Mouse (Mus musculus): ENCODE data around the gene Lhx5.

Gene Lhx5

GRCm38 (mm10) chr5:120467026-120467425, 35.5 kb downstream of the Lhx5 start:
- DNase-seq: peak; percentile 33

DNA sequence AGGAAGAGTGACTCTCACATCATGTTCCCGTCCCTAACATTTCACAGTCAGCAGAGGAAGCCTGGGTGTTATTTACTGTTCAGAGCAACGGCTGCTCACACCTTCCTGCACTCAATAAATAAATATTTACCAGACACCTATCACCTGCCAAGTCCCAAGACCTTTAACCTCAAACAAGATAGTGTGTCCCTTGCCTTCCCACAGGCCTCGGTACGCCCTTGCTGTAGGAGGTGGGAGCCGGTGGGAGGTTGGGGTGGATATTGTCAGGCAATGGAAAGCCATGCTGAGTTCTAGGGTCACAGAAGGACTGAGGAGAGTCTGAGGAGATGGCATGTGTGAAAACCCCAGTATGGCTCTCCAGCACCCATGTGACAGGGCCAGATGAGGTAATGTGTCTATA, 36.8 kb downstream of the Lhx5 start:
- no peak for DNase-seq

DNA sequence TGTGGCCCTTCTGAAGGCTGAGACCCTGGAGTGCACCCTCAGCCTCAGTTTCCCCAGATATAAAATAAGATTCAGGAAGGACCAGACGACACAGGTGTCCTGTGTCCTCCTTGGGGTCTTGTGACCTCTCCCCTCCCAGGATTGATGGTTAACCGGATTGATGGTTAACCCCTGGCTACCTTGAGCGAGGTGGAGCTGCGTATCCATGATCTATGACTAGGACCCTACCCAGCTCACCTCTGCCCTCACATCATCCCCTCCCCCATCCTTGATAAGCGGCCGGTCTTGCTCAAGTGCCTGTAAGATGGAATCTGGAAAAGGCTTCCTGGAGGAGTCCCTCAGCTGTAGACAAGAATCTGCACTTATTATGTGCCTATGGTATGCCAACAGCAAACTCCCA, 37.3 kb downstream of the Lhx5 start:
- DNase-seq: no peak

DNA sequence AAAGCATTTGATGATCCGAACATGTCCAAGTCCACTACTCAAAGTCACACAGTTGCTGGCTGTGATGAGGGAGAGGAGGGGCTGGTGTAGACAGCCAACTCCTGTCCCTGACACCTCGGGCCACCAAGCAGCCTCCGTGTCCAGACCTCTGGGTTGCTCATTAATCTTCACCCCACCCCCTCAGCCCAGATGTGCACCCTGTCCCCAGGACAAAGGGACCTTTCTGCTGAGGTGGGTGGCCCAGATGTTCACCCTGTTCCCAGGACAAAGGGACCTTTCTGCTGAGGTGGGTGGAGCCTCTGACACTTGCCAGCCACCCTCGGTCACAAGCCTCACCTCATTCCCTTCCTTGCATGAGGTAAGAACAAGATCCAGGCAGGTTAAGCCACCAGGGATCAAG, 40.0 kb downstream of the Lhx5 start:
- no peak for DNase-seq

DNA sequence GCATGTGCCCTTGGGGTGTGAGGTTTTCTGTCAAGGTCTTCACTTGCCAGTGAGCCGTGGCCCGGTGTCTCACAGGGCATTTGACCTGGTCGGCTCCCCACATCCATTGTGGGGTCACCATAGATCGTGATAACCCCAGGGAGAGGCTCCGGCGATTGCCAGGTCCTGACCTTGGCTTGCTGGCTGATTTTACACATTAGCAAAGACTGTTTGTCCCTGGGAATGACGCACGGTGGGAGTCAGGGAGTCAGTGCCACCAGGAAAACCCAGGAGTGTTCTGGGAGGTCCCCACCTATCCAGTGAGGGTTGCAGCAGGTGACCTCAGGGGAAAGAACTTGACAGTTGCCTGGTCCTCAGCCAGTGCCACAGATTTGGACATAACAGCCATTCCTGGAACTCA, 41.3 kb downstream of the Lhx5 start, which contains the start of gene Sdsl:
Gene Sdsl (minus strand): TSS at position 41 of the 400 bp plus-strand sequence.
- no peak for DNase-seq

GRCm38 (mm10) chr5:120473361-120473760, 41.9 kb downstream of the Lhx5 start:
- no peak for DNase-seq

DNA sequence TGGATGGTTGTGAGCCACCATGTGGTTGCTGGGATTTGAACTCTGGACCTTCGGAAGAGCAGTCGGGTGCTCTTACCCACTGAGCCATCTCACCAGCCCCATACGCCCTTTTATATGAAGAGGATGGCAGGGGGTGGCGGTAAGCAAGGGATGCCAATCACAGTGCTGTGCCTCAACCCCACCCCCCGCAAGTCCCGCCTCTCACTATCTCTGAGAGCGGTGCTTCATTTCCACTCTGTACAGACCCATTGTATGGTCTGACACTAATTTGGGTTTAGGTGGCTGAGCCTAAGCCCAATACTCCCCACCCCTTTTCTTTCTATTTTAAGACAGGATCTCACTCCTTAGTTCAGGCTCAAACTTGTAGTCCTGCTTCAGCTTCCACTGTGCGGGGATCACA, 44.4 kb downstream of the Lhx5 start:
- no peak for DNase-seq

DNA sequence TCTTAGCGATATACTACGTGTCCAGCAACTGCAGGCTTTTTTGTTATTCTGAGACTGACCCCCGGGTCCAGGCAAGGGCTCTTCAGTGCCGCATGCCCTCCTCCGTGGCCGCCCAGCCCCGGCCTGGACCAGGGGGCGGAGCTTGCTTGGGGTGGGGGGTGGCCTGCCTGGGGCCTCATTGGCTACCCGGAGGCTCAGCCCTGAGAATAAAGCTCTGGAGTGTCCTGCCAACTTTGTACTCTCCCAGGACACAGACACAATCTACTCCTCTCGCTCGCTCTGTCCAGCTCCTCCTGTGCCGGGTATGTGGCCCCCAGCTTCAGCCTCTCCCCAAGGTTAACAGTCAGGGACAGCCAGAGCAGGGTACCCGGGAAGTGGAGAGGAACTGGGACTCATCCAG, 44.8 kb downstream of the Lhx5 start, which contains the start of gene Sds:
Gene Sds (plus strand): TSS at position 231 of the 400 bp plus-strand sequence.
- no peak for DNase-seq

DNA sequence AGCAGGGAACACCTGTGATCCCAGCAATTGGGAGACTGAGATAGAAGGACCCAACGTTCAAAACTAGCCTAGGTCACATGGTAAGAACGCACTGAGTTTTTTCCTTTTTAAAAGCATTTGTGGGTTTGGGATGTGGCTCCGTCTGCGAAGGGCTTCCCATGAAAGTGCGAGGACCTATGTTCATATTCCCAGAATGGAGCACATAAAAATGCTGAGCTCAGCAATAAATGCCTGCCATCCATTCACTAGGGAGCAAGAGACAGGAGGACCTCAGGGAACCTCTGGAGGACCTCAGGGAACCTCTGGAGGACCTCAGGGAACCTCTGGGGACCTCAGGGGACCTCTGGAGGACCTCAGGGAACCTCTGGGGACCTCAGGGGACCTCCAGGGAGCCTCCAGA, 46.5 kb downstream of the Lhx5 start:
- no peak for DNase-seq

- no peak for DNase-seq
Observed at GRCm38 (mm10) chr5:120479538-120479937, 48.0 kb downstream of the Lhx5 start.

DNA sequence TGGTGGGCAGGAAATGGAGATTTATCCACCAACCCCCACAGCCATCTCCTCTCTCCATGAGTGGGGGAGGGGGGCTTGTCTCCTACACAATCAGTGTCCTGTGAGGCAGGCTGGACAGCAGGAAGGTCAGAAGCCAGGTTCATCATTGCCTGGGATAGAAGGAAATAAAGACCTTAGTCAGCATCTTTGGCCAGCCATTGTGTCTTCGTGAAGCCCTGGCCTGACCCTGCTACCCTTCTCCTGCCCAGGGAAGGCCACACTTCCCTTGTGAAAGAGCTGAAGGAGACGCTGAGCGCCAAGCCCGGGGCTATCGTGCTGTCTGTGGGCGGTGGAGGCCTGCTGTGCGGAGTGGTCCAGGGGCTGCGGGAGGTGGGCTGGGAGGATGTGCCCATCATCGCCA, 49.7 kb downstream of the Lhx5 start:
- DNase-seq: no peak

DNA sequence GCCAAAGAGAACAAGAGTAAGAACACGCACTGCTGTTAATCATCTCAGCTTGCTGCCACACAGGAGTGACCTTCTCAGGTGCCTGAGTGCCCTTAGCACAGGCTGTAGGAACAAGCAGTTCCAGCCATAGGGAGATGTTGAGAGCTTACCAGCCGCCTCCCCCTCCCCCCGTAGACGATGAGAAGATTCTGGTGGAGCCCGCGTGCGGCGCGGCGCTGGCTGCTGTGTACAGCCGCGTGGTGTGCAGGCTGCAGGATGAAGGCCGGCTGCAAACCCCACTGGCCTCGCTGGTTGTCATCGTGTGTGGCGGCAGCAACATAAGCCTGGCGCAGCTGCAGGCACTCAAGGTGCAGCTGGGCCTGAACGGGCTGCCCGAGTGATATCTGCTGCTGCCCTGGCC, 51.9 kb downstream of the Lhx5 start:
- no peak for DNase-seq

DNA sequence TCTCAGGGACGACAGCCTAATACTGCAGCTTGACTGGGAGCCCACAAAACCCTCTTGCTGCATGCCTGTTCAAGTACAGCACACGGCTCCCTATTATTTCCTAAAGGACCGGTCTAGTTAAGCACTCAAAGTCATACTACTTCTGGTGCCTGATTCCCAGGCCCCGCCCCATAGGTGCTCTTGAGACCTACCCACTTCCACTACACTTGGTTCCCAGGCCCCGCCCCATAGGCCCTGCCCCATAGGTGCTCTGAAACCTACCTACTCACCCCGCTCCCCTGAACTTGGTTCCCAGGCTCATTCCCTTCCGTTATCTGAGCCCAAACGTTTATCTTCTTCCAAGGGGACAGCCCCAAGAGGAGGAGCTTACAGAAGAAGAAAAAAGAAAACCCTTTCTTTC, 56.3 kb downstream of the Lhx5 start:
- DNase-seq: no peak

DNA sequence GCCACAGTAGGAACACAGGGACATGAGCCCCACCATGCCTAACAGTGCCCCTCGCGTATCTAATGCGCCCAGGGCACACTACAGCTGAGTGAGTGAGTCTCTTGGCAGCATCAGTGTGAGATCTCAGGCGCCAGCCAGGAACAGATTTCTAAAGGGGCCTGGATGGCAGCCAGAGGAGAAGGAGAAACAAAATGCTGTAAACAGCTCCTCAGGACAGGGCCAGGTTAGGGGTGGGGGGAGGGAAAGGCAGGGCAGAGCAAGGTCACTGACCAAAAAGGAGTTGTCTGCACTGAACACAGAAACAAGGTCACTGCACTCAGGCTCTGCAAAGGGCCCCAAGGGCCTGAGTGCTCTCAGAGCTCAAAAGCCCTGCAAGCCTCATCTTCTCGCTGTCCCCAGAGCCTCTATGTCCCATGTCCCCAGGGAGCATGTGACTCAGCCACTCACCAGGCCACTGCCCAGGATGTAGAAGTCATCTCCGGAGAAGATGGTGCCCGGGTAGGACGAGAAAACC, 59.2 kb downstream of the Lhx5 start:
- no peak for DNase-seq
